Mouse (Mus musculus) adrenal gland, postnatal 14 days (tissue): ENCODE data around the gene Cdh4. TPM values are rescaled to one million over a fixed set of nuclear protein-coding genes. Genes with fewer than 3 reads are reported as not detected.

Experiments
- DNase-seq: peaks from one replicate; pipeline ENCODE4 v3.0.0; 2021; ENCODE audit warnings: mixed read lengths
- total RNA-seq: library from RNA; stranded (reverse); gene quantifications from 2 replicates; pipeline ENCODE4 v1.2.3, GENCODE M21; 2021

The Cdh4 gene
- total RNA-seq, 1 experiment from 2014 or later: 5.4 TPM

GRCm38 (mm10) chr2:179598886-179599285 is 156.7 kb downstream of the Cdh4 start:
- DNase-seq: no peak

- DNase-seq: peak; percentile 17
Measured at GRCm38 (mm10) chr2:179599886-179600285, 157.7 kb downstream of the Cdh4 start.

GRCm38 (mm10) chr2:179600347-179600746 is 158.1 kb downstream of the Cdh4 start:
- DNase-seq: no peak

- no peak for DNase-seq
Measured at GRCm38 (mm10) chr2:179601167-179601566, 158.9 kb downstream of the Cdh4 start.

GRCm38 (mm10) chr2:179604746-179605145 is 162.5 kb downstream of the Cdh4 start:
- peak; percentile 24 for DNase-seq

- no peak for DNase-seq
Measured at GRCm38 (mm10) chr2:179605255-179605654, 163.0 kb downstream of the Cdh4 start.

GRCm38 (mm10) chr2:179606341-179606740 is 164.1 kb downstream of the Cdh4 start:
- no peak for DNase-seq

- DNase-seq: peak; percentile 50
Measured at GRCm38 (mm10) chr2:179615906-179616305, 173.7 kb downstream of the Cdh4 start.

- no peak for DNase-seq
Measured at GRCm38 (mm10) chr2:179623643-179624473, 181.6 kb downstream of the Cdh4 start.

- DNase-seq: no peak
Measured at GRCm38 (mm10) chr2:179627563-179627962, 185.3 kb downstream of the Cdh4 start.

GRCm38 (mm10) chr2:179630720-179631119 is 188.5 kb downstream of the Cdh4 start:
- DNase-seq: no peak

GRCm38 (mm10) chr2:179640576-179641301 is 198.5 kb downstream of the Cdh4 start:
- DNase-seq: no peak

- no peak for DNase-seq
Measured at GRCm38 (mm10) chr2:179648573-179649263, 206.5 kb downstream of the Cdh4 start.

GRCm38 (mm10) chr2:179649370-179649769 is 207.1 kb downstream of the Cdh4 start:
- no peak for DNase-seq

- no peak for DNase-seq
Measured at GRCm38 (mm10) chr2:179650168-179650567, 207.9 kb downstream of the Cdh4 start.

- no peak for DNase-seq
Measured at GRCm38 (mm10) chr2:179655506-179655905, 213.3 kb downstream of the Cdh4 start.

GRCm38 (mm10) chr2:179659254-179659653 is 217.0 kb downstream of the Cdh4 start:
- no peak for DNase-seq

- DNase-seq: peak; percentile 12
Measured at GRCm38 (mm10) chr2:179661998-179662714, 219.9 kb downstream of the Cdh4 start.

GRCm38 (mm10) chr2:179662739-179663138 is 220.5 kb downstream of the Cdh4 start:
- no peak for DNase-seq

GRCm38 (mm10) chr2:179663652-179664051 is 221.4 kb downstream of the Cdh4 start:
- DNase-seq: no peak

GRCm38 (mm10) chr2:179664171-179664608 is 222.0 kb downstream of the Cdh4 start:
- DNase-seq: no peak

- no peak for DNase-seq
Measured at GRCm38 (mm10) chr2:179670689-179671088, 228.5 kb downstream of the Cdh4 start.
